Mouse (Mus musculus): ENCODE measurements around the gene Maf.
A peak's percentile ranks its signal among the peaks of the same experiment; 100 is the strongest.

Maf gene

DNA sequence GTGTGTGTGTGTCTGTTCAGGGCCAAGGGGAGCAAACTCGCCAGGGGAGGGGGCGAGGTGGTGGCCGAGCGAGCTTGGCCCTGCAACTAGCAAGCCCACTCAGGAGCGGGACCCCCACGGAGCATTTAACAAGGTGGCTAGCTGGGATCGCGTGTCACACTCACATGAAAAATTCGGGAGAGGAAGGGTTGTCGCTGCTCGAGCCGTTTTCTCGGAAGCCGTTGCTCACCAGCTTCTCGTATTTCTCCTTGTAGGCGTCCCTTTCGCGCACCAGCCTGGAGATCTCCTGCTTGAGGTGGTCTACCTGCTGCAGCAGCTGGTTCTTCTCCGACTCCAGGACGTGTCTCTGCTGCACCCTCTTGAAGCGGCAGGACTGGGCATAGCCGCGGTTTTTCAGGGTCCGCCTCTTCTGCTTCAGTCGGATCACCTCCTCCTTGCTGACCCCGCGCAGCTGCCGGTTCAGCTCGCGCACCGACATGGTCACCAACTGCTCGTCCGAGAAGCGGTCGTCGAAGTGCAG is 1.9 kb downstream of the Maf start:
- DNase-seq (ENCODE audit: low spot score in 2 of 2): peak; percentile 13 to 14

DNA sequence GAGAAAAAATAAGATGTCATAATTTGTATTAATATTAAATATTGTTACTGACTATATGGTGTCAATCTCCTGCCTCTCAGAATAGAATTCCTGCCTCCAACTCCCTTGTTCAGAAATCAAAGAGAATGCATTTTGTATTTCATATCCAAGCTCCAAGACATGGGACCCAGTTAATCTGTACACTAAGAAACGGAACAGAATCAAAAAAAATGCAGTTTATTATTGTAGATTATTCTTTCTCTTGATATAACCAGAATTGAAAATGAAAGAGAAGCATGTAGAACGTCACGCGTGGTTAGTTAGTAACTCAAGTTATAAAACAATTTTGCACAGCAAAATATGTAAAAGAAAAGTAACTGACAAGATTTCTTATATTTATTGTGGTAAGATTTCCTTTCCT is 4.5 kb downstream of the Maf start:
- DNase-seq (ENCODE audit: low spot score in 2 of 2): no peak

DNA sequence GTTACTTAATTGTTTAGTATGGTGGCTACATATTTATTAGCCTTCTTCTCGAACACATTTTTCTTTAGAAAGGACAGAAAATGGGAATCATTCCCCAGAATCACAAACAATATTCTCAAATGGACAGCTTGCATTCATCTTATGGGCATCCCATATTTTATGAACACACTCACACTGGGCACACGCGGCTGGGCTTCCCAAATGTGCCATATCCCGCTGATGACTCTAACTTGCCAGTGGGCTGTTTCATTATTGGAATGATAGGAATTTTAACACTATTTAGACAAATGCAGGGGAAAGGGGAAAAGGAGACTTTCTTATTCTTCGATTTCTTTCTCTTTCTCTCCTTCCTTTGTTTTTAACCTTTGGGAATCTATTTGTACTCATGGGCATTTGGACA is 6.6 kb downstream of the Maf start:
- DNase-seq (ENCODE audit: low spot score in 2 of 2): no peak

DNA sequence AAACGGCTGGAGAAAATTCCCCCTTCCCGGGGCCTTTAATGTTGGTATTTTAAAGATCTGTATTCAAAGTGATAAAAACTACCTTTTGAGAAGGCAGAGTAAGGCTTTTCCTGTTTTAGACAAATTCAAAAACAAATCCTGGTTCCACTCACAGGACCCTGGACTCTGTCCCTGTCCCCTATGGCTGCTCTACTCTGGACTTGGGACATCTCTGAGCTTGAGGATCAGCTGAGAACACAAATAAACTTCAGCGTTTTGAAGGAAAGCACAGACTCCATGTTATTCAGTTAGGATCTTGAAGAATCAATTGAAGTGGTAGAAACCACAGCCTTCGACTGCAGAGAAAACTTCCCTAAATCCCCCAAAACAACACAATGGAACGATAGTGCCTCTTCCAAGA is 8.4 kb downstream of the Maf start:
- DNase-seq (ENCODE audit: low spot score in 2 of 2): no peak

DNA sequence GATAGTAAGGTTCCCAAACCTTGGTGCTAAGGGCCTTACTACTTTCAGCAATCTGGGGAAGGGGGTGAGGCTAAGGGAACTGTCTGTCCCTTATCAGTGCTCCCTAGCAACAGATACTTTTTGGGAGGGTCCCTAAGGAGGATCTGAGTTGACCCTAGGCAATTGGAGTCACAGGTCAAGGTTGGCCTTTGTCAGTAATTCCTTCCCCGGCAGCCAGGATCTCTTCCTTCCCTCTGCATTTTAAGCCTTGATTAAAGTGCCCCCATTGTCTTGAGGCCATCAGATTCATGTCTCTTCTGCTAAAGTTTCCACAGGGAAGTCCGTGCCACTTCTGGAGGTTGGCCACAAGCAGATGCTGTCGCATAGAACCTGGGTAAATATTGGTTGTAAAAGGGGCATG is 10.2 kb downstream of the Maf start:
- no peak for DNase-seq (ENCODE audit: low spot score in 2 of 2)

DNA sequence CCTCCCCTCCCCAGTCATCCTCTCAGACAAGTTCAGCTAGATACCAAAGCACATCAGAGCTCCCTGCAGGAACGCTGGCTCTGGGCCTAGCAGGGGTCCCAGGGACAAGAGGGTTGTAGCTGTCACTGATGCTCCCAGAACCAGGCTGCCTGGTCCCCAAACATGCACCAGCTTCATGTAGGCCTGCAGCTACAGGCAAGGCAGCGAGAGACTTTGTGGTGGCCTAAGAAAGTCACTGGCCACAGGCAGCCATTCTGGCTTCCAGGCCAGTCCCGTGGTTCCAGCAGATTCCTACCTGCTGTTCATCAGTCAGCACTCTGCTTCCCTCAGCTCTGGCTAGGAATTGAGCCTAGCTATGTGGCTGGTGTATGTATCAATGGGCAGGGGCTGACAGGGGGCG is 10.9 kb downstream of the Maf start:
- no peak for DNase-seq (ENCODE audit: low spot score in 2 of 2)

DNA sequence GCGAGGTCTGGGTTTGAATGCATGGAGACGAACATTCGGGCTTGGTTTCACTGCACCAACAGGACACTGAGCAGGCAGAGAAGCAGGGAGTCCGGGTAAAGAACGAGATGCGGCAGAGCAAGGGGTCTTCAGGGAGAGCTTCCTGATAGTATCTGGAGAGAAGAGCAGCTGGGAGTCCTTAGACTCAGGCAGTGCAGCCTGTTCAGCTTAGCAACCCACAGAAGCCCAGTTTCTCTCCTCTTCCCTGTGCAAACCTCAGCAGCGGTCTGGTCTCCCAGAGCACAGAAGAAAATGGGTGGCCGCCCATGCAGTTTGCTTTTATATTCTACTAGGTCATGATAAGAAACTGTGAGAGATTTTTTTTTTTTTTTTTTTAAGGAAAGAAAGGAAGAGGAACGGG is 20.2 kb downstream of the Maf start:
- DNase-seq (ENCODE audit: low spot score in 2 of 2): no peak

DNA sequence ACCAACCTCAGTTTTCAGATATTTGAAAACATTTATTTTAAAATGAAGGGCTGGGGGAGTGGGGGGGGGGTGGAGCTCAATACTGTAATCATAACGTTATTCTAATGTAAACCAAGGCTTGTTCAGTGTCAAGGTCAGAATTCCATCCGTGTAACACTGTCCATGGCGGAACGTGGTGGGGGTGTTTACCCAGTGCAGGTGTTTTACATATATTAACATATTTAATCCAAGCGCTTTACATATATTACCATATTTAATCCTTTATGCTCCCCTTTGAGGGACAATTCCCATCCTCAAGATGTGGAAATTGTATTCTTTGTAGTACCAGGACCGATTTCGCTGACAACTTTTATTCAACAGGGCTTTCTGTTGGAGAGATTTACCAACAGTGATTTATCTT is 24.3 kb downstream of the Maf start:
- no peak for DNase-seq (ENCODE audit: low spot score in 2 of 2)

DNA sequence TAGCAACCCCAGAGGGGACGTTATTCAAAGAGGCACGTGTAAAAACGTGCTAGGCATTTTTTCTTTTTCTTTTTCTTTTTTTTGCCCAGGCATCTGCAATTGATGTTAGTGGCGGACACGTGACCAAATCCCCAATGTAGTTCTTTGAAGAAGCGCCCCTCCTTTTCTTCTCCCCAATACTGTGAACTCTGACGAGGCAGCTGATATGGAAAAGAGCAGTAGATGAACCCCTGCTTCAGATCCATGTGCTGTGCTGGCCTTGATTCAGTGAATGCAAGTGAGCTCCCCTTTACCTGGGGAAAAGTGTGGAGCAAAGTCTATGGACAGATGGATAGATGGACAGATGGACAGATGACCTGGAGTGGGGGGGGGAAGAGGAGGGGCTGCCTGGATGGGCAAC is 28.1 kb downstream of the Maf start:
- no peak for DNase-seq (ENCODE audit: low spot score in 2 of 2)

DNA sequence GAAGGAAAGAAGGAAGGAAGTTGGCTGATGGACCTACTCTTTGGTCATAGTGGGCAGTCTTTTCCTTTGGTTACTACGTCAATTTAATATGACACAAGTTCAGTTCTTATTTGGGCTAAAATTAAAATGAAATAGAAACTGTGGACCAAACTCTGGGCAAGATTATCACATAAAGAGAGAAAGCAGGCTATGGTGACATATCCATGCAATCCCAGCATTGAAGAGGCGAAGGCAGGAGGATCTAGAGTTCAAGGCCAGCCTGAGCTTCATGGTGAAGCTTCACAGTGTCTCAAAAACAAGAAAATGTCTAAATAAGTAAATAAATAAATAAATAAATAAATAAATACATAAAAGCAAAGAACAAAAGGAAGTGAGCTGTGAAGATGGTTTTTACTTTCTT is 42.7 kb downstream of the Maf start:
- DNase-seq (ENCODE audit: low spot score in 2 of 2): no peak

DNA sequence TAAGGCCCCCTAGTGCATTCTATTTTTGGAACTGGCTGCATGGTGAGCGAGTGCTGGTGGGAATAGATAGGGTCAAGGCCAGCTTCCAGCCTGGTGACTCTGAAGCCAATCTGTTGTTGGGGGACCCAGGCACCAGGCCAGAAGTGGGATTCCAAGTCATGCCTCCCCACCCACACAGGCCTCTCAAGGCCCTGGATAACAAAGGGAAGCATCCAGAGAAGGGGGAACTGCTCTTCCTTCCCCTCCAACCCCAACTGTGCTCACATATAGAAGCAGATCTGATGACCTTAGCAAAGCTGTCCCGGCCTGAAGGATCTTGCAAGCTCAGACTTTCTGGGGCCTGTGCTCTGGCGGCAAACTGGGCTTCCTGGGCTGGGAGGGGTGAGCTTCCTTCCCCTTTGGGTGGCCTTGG is 57.5 kb downstream of the Maf start:
- peak; percentile 5 to 37 for DNase-seq (ENCODE audit: low spot score in 2 of 2)

DNA sequence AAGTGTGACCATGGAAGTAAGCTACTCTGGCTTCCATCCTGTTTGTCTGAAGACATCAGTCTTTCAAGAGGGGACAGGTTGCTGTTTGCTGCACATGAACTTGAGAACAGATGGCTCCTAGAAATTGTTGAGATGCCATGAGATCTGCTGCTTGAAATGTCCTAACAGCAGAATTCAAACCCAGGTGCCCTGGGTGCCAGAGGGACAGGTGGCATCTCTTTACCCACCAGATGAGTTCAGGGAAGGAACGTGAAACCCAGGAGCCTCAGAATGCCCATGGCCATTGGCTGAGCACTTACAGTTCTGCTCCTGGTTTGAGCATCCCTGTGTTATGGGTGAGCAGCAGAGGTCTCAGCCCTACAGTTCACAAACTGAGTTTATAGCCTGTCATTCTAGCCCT is 62.5 kb downstream of the Maf start:
- DNase-seq (ENCODE audit: low spot score in 2 of 2): no peak

DNA sequence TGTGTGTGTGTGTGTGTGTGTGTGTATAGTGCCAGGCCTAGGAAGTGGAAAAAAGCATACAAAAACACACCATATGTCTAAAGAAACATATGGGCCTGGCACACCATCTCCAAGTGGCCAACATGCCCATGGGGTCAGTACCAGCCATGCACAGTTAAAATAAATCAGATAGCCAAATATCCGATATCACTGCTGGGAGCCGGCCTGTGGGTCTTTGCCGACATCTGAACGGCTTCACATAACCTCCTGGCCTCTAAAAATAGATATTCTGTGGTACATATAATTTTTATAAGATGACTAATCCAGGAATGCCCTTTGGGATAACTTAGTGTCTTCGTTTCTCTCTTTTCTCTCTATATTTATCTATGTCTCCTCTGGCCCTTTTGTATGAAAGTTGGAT is 65.7 kb downstream of the Maf start:
- DNase-seq (ENCODE audit: low spot score in 2 of 2): no peak

DNA sequence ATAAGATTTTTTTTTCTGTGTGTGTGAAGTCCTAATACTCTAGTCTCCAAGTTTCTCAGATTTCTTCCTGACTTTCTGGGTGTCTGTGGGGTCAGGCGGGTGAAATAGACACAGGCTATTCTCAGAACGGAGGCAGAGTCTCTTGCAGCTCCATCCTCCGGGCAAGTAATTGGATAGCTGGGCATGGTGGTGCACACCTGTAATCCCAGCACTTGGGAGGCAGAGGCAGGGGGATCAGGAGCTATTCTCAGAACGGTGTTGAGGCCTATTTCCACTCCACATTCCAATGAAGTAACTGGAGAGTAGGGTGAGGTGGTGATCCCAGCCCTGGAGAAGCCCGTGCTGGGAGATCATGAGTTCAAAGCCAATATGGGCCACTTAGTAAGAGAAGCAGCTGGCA is 67.6 kb downstream of the Maf start:
- no peak for DNase-seq (ENCODE audit: low spot score in 2 of 2)

DNA sequence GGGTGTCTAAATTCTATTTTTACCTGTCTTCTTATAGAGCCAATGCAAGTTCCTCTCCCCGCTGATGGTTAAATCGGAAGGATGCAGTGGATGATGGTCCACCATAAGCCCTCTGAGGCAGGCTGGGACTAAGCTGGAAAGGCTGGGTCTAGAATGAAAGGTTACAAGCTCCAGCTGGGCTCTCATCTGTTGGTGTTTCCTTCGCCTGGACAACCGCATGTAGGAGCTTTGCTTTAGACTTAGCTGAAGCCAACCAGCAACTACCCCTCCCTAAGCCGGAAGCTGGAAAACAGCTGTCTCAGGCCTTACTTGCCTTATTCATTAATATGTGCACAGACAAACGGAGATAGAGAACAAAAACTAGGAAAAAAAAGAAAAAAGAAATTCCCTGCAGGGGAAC is 70.8 kb downstream of the Maf start:
- DNase-seq (ENCODE audit: low spot score in 2 of 2): no peak
